Mouse (Mus musculus) olfactory bulb, adult 2 months (tissue): Measurements from ENCODE around the gene Fbxl2. TPM values are rescaled to one million over a fixed set of nuclear protein-coding genes. Genes with fewer than 3 reads are reported as not detected.

Source experiments
- H3K27ac ChIP-seq: fragments of 200-500 bp; 2 replicates; pipeline ENCODE4 v1.5.1; 2012; ENCODE audit warnings: low read depth, low read length; ENCODE audit not compliant: insufficient read depth
- H3K4me1 ChIP-seq: fragments of 200-500 bp; 2 replicates; pipeline ENCODE4 v1.6.1; 2012; ENCODE audit warnings: low read length; ENCODE audit not compliant: control insufficient read depth, insufficient read depth
- H3K4me3 ChIP-seq: fragments of 200-500 bp; 2 replicates; pipeline ENCODE4 v1.5.1; 2012; ENCODE audit warnings: mild to moderate bottlenecking, low read depth, low read length, moderate library complexity; ENCODE audit not compliant: insufficient read depth
- CTCF ChIP-seq: fragments of 200-500 bp; IDR thresholded peaks from 2 replicates; pipeline ENCODE4 v1.5.1; 2012; ENCODE audit warnings: low read depth, mild to moderate bottlenecking, low read length, moderate library complexity; ENCODE audit not compliant: insufficient read depth
- POLR2A ChIP-seq: fragments of 200-500 bp; IDR thresholded peaks from 2 replicates; pipeline ENCODE4 v1.6.1; 2012; ENCODE audit warnings: mild to moderate bottlenecking, low read depth, low read length, moderate library complexity; ENCODE audit not compliant: insufficient read depth
- WGBS: fragments of 180-500 bp; shearing (Covaris S2); methylation state at CpG from one replicate; pipeline ENCODE4 v1.1.7; 2018; 5-methylcytosine and 5-hydroxymethylcytosine counted together
- polyA plus RNA-seq: library from polyadenylated mRNA; stranded (reverse); fragments of >200 nt; gene quantifications from 2 replicates; pipeline ENCODE4 v1.2.4, GENCODE M21; 2012; ENCODE audit warnings: low replicate concordance; ENCODE audit not compliant: missing spikeins, insufficient read depth, insufficient read length

The Fbxl2 gene
- polyA plus RNA-seq, 1 experiment: not detected

GRCm38 (mm10) chr9:114057090-114057796, 11.3 kb upstream of the Fbxl2 start, which contains the start of gene Susd5:
Gene Susd5 (plus strand): TSS chr9:114057140.
- H3K4me3 ChIP-seq: peak within 1 kb of the TSS; percentile 36
- H3K4me1 ChIP-seq: peaks cover 7% of the 10 kb centered on the region
- TF ChIP-seq POLR2A (no peak), CTCF (no peak)
- no peak within 1 kb of the TSS for H3K27ac ChIP-seq
- 4% methylated on average over 59 of the region's 60 CpGs for WGBS

GRCm38 (mm10) chr9:114052866-114053265, 6.9 kb upstream of the Fbxl2 start:
- no peak overlapping the region for H3K4me3 ChIP-seq
- peaks cover 7% of the 10 kb centered on the region for H3K4me1 ChIP-seq
- H3K27ac ChIP-seq: no peak overlapping the region
- WGBS: 87% methylated on average over 6 of the region's 6 CpGs
- TF ChIP-seq CTCF (no peak), POLR2A (no peak)

GRCm38 (mm10) chr9:114052031-114052430, 6.0 kb upstream of the Fbxl2 start:
- Histone ChIP-seq H3K4me3 (no peak overlapping the region), H3K27ac (no peak overlapping the region), H3K4me1 (peaks cover 2% of the 10 kb centered on the region; the same call in 1 of the 2 replicates)
- 80% methylated on average over 4 of the region's 4 CpGs for WGBS
- TF ChIP-seq POLR2A (no peak), CTCF (no peak)

- TF ChIP-seq POLR2A (no peak), CTCF (no peak)
- no peak overlapping the region for H3K27ac ChIP-seq
- 49% methylated on average over 16 of the region's 16 CpGs for WGBS
- peak overlapping the region; percentile 19; the same call in 1 of the 2 replicates for H3K4me3 ChIP-seq
- H3K4me1 ChIP-seq: no peaks in the 10 kb centered on the region
These were observed 4.8 kb upstream of the Fbxl2 start for GRCm38 (mm10) chr9:114050778-114051177.

- WGBS: 87% methylated on average over 7 of the region's 7 CpGs
- Histone ChIP-seq H3K4me1 (no peaks in the 10 kb centered on the region), H3K27ac (no peak overlapping the region), H3K4me3 (no peak overlapping the region)
- no peak for TF ChIP-seq CTCF
These were observed 4.1 kb upstream of the Fbxl2 start for GRCm38 (mm10) chr9:114050106-114050505.

GRCm38 (mm10) chr9:114046676-114047075, 685 bp upstream of the Fbxl2 start:
- Histone ChIP-seq H3K27ac (no peak overlapping the region), H3K4me1 (no peaks in the 10 kb centered on the region), H3K4me3 (no peak overlapping the region)
- no peak for TF ChIP-seq CTCF
- no peak for TF ChIP-seq POLR2A
- WGBS: 93% methylated on average over 7 of the region's 7 CpGs

GRCm38 (mm10) chr9:114044446-114044845, 1.5 kb downstream of the Fbxl2 start:
- TF ChIP-seq POLR2A (no peak), CTCF (no peak)
- 58% methylated on average over 3 of the region's 3 CpGs for WGBS

GRCm38 (mm10) chr9:114042490-114042889, 3.5 kb downstream of the Fbxl2 start:
- Histone ChIP-seq H3K27ac (no peak overlapping the region), H3K4me1 (no peaks in the 10 kb centered on the region), H3K4me3 (no peak overlapping the region)
- 52% methylated on average over 6 of the region's 6 CpGs for WGBS
- TF ChIP-seq POLR2A (no peak), CTCF (no peak)

More at GRCm38 (mm10) chr9:114044446-114044845, 1.5 kb downstream of the Fbxl2 start:
- Histone ChIP-seq H3K4me1 (no peaks in the 10 kb centered on the region), H3K27ac (no peak overlapping the region), H3K4me3 (no peak overlapping the region)

- Histone ChIP-seq H3K4me3 (no peak overlapping the region), H3K27ac (no peak overlapping the region), H3K4me1 (no peaks in the 10 kb centered on the region)
- TF ChIP-seq POLR2A (no peak), CTCF (no peak)
- 81% methylated on average over 4 of the region's 4 CpGs for WGBS
These were observed 5.0 kb downstream of the Fbxl2 start for GRCm38 (mm10) chr9:114040945-114041344.
